Mouse (Mus musculus) brain, embryonic 14.5 days (tissue): Measurements from ENCODE around the gene Ccdc42. TPM values are rescaled to one million over a fixed set of nuclear protein-coding genes. Genes with fewer than 3 reads are reported as not detected.

Source experiments
- DNase-seq: peaks from one replicate; pipeline ENCODE4 v3.0.0-alpha.2; 2011; ENCODE audit warnings: low read depth
- CTCF ChIP-seq: fragments of 200-500 bp; IDR thresholded peaks from 2 replicates; pipeline ENCODE4 v1.5.1; 2012; ENCODE audit warnings: inconsistent platforms, mild to moderate bottlenecking, moderate library complexity, borderline replicate concordance; ENCODE audit not compliant: insufficient read depth, insufficient read length; ENCODE audit errors: extremely low read depth
- POLR2A ChIP-seq: fragments of 200-500 bp; IDR thresholded peaks from 2 replicates; pipeline ENCODE4 v1.6.1; 2012; ENCODE audit warnings: mild to moderate bottlenecking, inconsistent platforms, borderline replicate concordance; ENCODE audit not compliant: poor library complexity, insufficient read depth, insufficient read length, severe bottlenecking; ENCODE audit errors: extremely low read depth
- polyA plus RNA-seq: library from polyadenylated mRNA; depleted of rRNA; stranded (reverse); fragments of >200 nt; gene quantifications from 2 replicates; pipeline ENCODE4 v1.2.3, GENCODE M21; 2012

Ccdc42 gene
- polyA plus RNA-seq, 1 experiment = 0.37 TPM

GRCm38 (mm10) chr11:68564356-68565031, 22.3 kb upstream of the Ccdc42 start:
- TF ChIP-seq POLR2A (no peak), CTCF (no peak)
- no peak for DNase-seq

GRCm38 (mm10) chr11:68565032-68565429, 21.8 kb upstream of the Ccdc42 start:
- DNase-seq = no peak
- TF ChIP-seq POLR2A = no peak
- no peak for TF ChIP-seq CTCF

- peak; percentile 93 for DNase-seq
- TF ChIP-seq CTCF (peak; percentile 75), POLR2A (no peak)
These were observed 20.3 kb upstream of the Ccdc42 start for GRCm38 (mm10) chr11:68566447-68567059.

- TF ChIP-seq POLR2A = no peak
- no peak for TF ChIP-seq CTCF
- DNase-seq = no peak
These were observed 16.0 kb upstream of the Ccdc42 start for GRCm38 (mm10) chr11:68570861-68571260.

GRCm38 (mm10) chr11:68577076-68577475, 9.7 kb upstream of the Ccdc42 start:
- TF ChIP-seq CTCF = no peak
- no peak for TF ChIP-seq POLR2A
- no peak for DNase-seq

- no peak for TF ChIP-seq CTCF
- 0 out of 2 replicates have a peak, but pooled peaks have one; percentile 11 for TF ChIP-seq POLR2A
These were observed 7.3 kb upstream of the Ccdc42 start for GRCm38 (mm10) chr11:68579462-68579881.

GRCm38 (mm10) chr11:68580566-68580965, 6.3 kb upstream of the Ccdc42 start:
- peak; percentile 70 for DNase-seq
- TF ChIP-seq POLR2A (no peak), CTCF (no peak)

More at GRCm38 (mm10) chr11:68579462-68579881, 7.3 kb upstream of the Ccdc42 start:
- DNase-seq = peak; percentile 90

- TF ChIP-seq POLR2A (no peak), CTCF (no peak)
- peak; percentile 89 for DNase-seq
These were observed 3.6 kb upstream of the Ccdc42 start for GRCm38 (mm10) chr11:68583225-68583624.

- TF ChIP-seq POLR2A (no peak), CTCF (no peak)
- DNase-seq = peak; percentile 44
These were observed 2.8 kb upstream of the Ccdc42 start for GRCm38 (mm10) chr11:68583906-68584480.

- TF ChIP-seq POLR2A (no peak), CTCF (peak; percentile 29; the same call in 1 of the 2 replicates)
- DNase-seq = no peak
These were observed 931 bp upstream of the Ccdc42 start for GRCm38 (mm10) chr11:68585890-68586289.

GRCm38 (mm10) chr11:68589055-68589809, 2.4 kb downstream of the Ccdc42 start:
- DNase-seq = peak; percentile 84
- TF ChIP-seq CTCF (peak; percentile 80), POLR2A (no peak)
